Mouse (Mus musculus) ovary, adult 18-20 months (tissue): Measurements from ENCODE around the gene Pparg.

ENCODE experiments used
- DNase-seq: peaks from one replicate; pipeline ENCODE4 v3.0.0; 2022; ENCODE audit warnings: low spot score, mixed read lengths

The Pparg gene

DNA sequence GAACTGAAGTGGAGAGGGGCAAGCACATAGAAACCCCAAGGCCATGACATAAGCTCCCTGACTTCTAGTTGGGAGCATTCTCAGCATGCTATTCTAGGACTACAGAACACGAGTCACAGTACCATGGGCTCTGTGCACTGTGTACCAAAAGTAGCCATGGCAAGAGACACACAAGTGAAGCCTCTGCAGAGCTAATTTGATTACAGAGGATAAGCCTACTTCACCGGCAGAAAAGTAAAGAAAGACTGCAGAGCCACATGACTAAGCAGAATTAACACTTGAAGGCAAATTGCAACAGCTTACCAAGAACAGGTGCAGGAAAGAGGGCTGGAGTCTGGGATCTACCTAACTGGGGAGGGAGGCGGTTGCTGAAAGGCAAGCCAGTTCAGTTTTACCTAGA lies 103.9 kb downstream of the Pparg start:
- DNase-seq: no peak

DNA sequence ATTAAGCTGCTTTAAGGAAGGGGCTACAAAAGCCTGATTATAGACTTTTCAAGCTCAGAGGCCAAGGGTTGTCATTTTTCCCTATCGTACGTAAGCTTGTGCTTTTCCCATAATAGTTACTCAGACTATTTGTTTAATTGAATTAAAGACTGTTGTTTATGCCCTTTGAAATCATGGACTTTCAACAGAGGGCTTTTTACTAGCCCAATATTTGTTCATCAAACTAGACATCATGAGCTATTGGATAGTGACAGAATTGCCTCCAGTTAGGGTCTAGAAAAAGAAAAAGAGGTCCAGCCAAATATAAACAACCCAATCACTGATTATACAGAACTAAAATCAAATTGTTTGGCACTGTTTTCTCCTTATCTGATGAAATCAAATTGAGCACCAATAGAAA lies 104.7 kb downstream of the Pparg start:
- DNase-seq: no peak

- no peak for DNase-seq
Measured at GRCm38 (mm10) chr6:115465876-115466275, 105.1 kb downstream of the Pparg start.

- no peak for DNase-seq
Measured at GRCm38 (mm10) chr6:115466601-115467000, 105.8 kb downstream of the Pparg start.

GRCm38 (mm10) chr6:115469666-115470581 lies 109.2 kb downstream of the Pparg start:
- no peak for DNase-seq

DNA sequence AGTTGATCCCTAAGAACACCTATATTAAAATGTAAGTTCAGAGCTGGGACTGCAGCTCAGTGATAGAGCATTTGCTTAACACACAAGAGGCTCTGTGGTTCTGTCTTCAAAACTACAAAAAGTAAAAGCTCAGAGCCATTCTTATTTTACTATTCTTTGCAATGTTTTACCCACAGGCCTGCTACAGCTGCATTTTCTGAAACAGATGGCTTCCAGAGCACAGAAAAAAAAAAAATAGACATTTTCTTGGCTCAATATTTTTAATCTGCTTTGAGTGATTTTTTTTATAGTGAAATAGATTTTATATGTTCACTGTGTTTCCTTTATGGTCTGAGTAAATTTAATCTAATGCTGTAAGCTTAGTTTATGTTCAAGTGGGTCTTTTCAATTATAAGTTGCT lies 111.2 kb downstream of the Pparg start:
- DNase-seq: no peak

GRCm38 (mm10) chr6:115477081-115477695 lies 116.4 kb downstream of the Pparg start:
- DNase-seq: no peak

DNA sequence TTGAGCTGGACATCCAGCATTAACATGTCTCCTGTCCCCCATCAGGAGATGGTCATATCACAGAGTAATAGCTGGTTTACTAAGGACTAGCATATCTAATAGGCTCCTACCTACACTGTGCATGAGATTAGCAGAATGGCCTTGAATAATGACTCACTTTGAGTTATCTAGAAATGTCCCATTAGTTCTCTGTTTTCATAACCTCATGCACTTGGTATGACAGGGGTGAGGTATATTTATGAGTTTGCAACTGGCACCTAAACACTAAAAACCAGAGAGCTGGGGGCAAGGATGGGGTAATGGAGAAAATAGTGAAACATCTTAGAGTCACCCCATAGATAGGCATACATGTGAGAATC lies 119.2 kb downstream of the Pparg start:
- DNase-seq: no peak

- DNase-seq: peak; percentile 54
Measured at GRCm38 (mm10) chr6:115480322-115481017, 119.7 kb downstream of the Pparg start.

- DNase-seq: no peak
Measured at GRCm38 (mm10) chr6:115481018-115481354, 120.2 kb downstream of the Pparg start.

DNA sequence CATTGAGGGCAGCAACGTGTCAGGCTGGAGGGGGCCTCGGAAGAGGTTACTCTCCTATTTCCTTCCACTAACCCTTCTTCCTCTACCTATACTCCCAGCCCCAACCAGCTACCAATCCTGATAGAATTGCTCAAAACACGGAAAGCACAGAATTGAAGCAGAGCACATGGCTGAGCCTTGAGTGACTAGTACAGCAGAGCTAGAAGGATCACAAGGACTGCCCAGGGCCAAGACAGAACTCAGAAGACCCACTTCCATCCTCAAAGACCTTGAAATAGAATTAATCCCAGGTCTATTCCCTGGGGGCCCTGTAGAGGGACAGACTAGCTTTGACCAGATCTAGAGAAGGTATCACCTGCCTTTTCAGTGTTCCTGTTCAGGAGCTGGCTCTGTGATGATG lies 120.9 kb downstream of the Pparg start:
- no peak for DNase-seq

DNA sequence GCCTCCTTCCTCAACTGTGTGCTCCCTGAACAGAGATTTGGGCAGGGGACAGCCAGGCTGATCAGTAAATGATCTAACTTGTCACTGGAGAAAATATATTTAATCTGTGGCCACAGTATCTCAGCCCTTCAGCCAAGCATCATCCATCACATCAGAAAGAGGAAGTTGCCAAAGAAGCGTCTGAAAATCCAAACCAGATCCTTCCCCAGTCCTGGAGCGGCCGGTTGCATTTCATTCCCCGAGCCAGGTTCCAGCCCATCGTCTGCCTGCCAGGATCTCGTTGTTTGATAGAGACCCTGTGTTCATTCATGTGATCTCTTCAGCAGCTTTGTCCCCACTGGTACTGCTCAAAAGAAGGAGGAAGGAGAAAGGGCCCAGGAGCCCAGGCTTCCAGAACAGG lies 124.9 kb downstream of the Pparg start:
- no peak for DNase-seq

DNA sequence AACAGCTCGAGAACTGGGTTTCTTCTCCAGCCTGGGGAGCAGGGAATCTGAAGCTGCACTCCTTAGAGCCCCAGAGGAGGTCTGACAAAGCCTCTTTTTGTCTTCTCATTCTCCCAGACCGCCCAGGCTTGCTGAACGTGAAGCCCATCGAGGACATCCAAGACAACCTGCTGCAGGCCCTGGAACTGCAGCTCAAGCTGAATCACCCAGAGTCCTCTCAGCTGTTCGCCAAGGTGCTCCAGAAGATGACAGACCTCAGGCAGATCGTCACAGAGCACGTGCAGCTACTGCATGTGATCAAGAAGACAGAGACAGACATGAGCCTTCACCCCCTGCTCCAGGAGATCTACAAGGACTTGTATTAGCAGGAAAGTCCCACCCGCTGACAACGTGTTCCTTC lies 129.1 kb downstream of the Pparg start:
- DNase-seq: no peak

DNA sequence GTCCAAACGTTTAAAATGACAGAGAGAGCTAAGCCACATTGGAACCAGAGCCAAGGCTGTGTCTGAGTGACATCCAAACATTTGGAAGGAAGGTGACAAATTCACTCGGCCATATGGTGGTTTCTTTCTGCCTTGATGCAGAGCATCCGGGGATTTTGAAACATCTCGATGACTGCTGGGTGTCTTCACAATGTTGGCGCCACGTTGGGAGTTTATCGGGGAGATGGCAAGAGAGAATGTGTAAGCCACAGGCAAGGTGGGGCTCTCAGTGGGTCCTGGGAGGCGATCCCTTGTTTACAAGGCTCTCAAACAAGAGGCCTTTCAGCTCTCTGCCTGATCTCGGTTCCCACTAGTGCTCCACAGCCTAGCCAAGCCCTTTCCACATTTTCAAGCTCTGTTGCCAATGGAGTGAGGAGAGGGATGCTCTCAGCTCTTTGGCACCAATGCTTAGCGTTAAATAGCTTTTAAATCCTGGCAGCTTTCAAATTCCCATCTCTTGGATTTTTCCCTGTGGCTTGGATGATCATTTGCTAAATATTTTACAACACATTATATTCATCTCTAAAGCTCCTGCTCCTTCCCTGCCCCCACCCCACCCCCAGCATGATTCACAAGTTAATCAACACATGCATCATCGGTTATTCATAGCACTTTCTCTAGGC lies 132.3 kb downstream of the Pparg start:
- no peak for DNase-seq

GRCm38 (mm10) chr6:115493824-115494223 lies 133.1 kb downstream of the Pparg start:
- no peak for DNase-seq

- DNase-seq: no peak
Measured at GRCm38 (mm10) chr6:115499540-115499939, 138.8 kb downstream of the Pparg start.

GRCm38 (mm10) chr6:115500234-115500633 lies 139.5 kb downstream of the Pparg start:
- DNase-seq: no peak

- peak; percentile 33 for DNase-seq
Measured at GRCm38 (mm10) chr6:115501131-115501530, 140.4 kb downstream of the Pparg start.

DNA sequence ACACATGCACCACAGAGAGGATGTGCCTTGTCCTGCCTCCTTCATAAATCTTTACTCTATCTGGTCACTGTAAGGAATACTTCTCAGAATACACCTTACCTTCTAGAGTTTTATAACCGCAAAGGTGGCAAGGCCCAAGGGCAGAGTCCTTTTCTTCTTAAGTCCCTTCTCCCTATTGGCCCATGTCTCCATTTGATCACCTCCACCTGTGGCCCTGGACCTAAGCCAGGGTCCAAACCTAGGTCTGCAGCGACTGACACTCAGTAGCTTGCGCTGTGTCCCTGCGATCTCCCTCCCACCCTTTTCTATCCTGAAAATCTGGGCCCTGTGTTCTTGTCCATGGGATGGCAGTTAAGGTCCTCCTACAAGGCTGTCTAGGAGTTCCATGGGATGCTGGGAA lies 142.3 kb downstream of the Pparg start:
- DNase-seq: no peak

DNA sequence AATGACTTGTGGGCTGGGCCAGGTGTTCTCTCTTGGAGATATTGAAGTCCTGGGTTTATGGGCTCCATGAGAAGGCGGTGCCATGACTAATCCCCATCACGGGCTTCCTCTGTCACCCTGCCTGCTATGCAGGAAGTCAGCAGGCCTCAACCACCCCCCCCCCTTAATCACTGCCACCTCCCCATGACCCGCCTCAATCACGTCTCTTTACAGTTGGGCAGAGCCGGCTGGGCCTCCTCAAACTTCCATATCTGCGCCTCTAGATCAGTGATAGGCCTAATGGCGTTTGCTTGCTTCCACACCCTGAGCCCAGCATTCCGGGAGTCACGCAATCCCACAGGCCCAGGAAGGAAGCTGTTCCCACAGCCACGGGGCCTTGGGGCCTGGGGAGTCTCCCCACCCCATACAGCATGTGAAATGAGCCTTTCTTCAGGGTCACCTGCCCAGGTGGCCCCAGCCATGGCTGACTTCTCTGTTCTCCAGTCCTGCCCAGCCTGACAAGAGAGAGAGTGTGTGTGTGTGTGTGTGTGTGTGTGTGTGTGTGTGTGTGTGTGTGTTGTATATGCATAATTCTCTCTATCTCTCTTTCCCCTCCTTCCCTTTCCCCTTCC lies 142.9 kb downstream of the Pparg start:
- no peak for DNase-seq

DNA sequence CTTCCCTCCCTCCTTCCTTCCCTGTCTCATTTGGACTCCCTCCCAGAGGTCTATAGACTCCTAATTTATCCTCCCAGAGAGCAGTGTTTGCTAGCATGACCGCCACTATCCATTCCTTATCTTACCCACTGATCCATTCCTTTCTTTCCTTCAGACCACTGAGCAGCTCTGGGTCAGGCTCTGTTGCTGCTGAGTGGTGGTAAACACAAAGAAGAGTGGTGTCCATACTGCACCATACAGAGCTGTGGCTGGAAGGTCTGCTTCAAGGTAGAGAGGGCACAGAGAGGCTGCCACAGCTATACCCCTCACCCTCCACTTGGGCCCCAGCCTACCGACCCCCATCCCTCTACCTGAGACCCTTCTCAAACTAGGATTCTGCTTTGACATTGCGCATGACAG lies 143.4 kb downstream of the Pparg start:
- no peak for DNase-seq

- no peak for DNase-seq
Measured at GRCm38 (mm10) chr6:115504915-115505314, 144.2 kb downstream of the Pparg start.
